Mouse (Mus musculus) kidney, postnatal 0 days (tissue): ENCODE results near the gene Cactin. TPM values are rescaled to one million over a fixed set of nuclear protein-coding genes. Genes with fewer than 3 reads are reported as not detected.

Source experiments
- ATAC-seq: fragments of 200-750 bp; cut with Nextera tagmentation; replicated peaks from 2 replicates; pipeline ENCODE4 v1.8.0; 2017; ENCODE audit warnings: low read depth, moderate number of reproducible peaks, moderate TSS enrichment, moderate library complexity; ENCODE audit not compliant: low FRiP score
- DNase-seq: peaks from one replicate; pipeline ENCODE4 v3.0.0-alpha.2; 2016; ENCODE audit warnings: low spot score
- H3K27ac ChIP-seq: fragments of 300-500 bp; sonication (generic); 2 replicates; pipeline ENCODE4 v1.5.1; 2014; ENCODE audit warnings: mild to moderate bottlenecking
- H3K27me3 ChIP-seq: fragments of 300-500 bp; sonication (generic); 2 replicates; pipeline ENCODE4 v1.6.1; 2014; ENCODE audit warnings: low read length, mixed read lengths; ENCODE audit not compliant: insufficient read depth
- H3K36me3 ChIP-seq: fragments of 300-500 bp; sonication (generic); 2 replicates; pipeline ENCODE4 v1.6.1; 2014; ENCODE audit warnings: low read length, mixed read lengths; ENCODE audit not compliant: insufficient read depth
- H3K4me1 ChIP-seq: fragments of 300-500 bp; sonication (generic); replicated peaks from 2 replicates; pipeline ENCODE4 v1.6.1; 2014; ENCODE audit warnings: antibody characterized with exemption, low read length, mixed read lengths; ENCODE audit not compliant: insufficient read depth
- H3K4me2 ChIP-seq: fragments of 300-500 bp; sonication (generic); 2 replicates; pipeline ENCODE4 v1.6.1; 2014; ENCODE audit warnings: mild to moderate bottlenecking, low read length, moderate library complexity, mixed read lengths
- H3K4me3 ChIP-seq: fragments of 300-500 bp; sonication (generic); replicated peaks from 2 replicates; pipeline ENCODE4 v1.5.1; 2014; ENCODE audit warnings: low read depth, low read length
- H3K9ac ChIP-seq: fragments of 300-500 bp; sonication (generic); 2 replicates; pipeline ENCODE4 v1.6.1; 2014; ENCODE audit warnings: low read depth, low read length
- H3K9me3 ChIP-seq: fragments of 300-500 bp; sonication (generic); replicated peaks from 2 replicates; pipeline ENCODE4 v1.6.1; 2016; ENCODE audit warnings: low read length, inconsistent platforms, mixed read lengths
- CTCF ChIP-seq: IDR thresholded peaks from 2 replicates; pipeline ENCODE4 v1.5.1; 2016; ENCODE audit warnings: antibody characterized with exemption, low read depth, mild to moderate bottlenecking, moderate library complexity
- WGBS: fragments of 180-500 bp; shearing (Covaris S2); extraction: QIAGEN DNeasy Blood & Tissue Kit; methylation state at CpG from one replicate; pipeline ENCODE4 v1.1.7; 2014; 5-methylcytosine and 5-hydroxymethylcytosine counted together
- polyA plus RNA-seq: library from polyadenylated mRNA; unstranded; fragments of >200 nt; fragmentation: Nextera tagmentation; extraction: Ambion mirVana; gene quantifications from 2 replicates; pipeline ENCODE4 v1.2.1, GENCODE M21; 2015

The Cactin gene
- polyA plus RNA-seq, 1 experiment from 2014 or later = 26.4 TPM

DNA sequence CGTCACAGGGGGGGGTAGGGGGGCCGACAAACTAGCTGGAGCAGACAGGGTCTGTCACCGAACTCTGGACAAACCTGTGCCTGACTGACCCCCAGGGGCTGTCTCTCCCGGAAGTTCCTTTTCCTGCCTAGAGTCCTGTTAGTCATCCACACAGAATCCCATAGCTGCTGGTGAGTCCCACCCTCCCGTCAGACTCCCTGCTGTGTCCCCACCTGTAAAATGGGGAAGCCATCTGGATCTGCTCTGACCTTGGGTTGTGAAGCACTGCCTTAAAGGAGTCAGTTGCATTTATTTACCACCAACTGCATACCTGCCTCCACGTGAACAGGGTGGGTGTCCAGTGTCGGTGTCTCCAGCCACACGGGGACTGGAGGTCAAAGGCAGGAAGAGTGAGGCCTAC, 26.5 kb upstream of the Cactin start:
- H3K4me1 ChIP-seq = peaks cover 37% of the 10 kb centered on the region
- TF ChIP-seq CTCF = no peak
- H3K4me2 ChIP-seq = peak overlapping the region; percentile 98
- no peaks in the 10 kb centered on the region for H3K27me3 ChIP-seq
- WGBS = 27% methylated on average over 8 of the region's 8 CpGs
- peak overlapping the region; percentile 88 for H3K4me3 ChIP-seq
- no peaks in the 10 kb centered on the region for H3K9me3 ChIP-seq
- H3K27ac ChIP-seq = no peak overlapping the region; the same call in 1 of the 2 replicates
- ATAC-seq = no peak
- no peaks in the 10 kb centered on the region for H3K36me3 ChIP-seq
- DNase-seq = no peak
- H3K9ac ChIP-seq = peak overlapping the region; percentile 91; the same call in 1 of the 2 replicates

DNA sequence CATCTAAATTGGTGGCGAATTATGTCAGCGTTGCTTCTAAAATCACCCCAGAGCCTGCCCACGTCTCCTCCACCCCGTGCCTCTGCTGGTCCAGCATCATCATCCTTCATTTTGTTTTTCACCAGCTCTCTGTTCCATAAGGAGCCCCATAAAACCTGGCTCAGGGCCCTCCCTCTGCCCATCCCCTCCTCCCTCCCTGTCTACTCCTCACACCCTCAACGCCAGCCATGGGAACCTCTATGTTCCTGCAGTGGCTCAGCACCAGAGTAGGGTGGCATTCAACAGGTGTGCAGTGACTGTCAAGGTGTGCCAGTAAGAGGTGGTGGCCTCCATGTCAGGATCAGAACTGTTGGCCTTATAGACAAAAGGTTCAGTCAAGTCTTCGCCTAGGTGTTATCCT, 25.7 kb upstream of the Cactin start:
- peaks cover 42% of the 10 kb centered on the region for H3K4me1 ChIP-seq
- no peaks in the 10 kb centered on the region for H3K9me3 ChIP-seq
- no peak overlapping the region for H3K4me3 ChIP-seq
- H3K27me3 ChIP-seq = no peaks in the 10 kb centered on the region
- H3K9ac ChIP-seq = no peak overlapping the region
- DNase-seq (no peak), ATAC-seq (no peak)
- no peak for TF ChIP-seq CTCF
- no peak overlapping the region for H3K27ac ChIP-seq
- H3K36me3 ChIP-seq = no peaks in the 10 kb centered on the region
- no peak overlapping the region for H3K4me2 ChIP-seq
- WGBS = 89% methylated on average over 6 of the region's 6 CpGs

- Histone ChIP-seq H3K36me3 (no peaks in the 10 kb centered on the region), H3K9ac (0 out of 2 replicates have a peak overlapping the region, but pooled peaks have one; percentile 31), H3K4me3 (no peak overlapping the region), H3K4me1 (peaks cover 58% of the 10 kb centered on the region), H3K27me3 (no peaks in the 10 kb centered on the region), H3K27ac (peak overlapping the region; percentile 90), H3K4me2 (peak overlapping the region; percentile 21; the same call in 1 of the 2 replicates), H3K9me3 (no peaks in the 10 kb centered on the region)
- DNase-seq = no peak
- WGBS = 62% methylated on average over 6 of the region's 6 CpGs
- ATAC-seq = no peak
- no peak for TF ChIP-seq CTCF
Observed at GRCm38 (mm10) chr10:81297246-81297645, 23.7 kb upstream of the Cactin start.

DNA sequence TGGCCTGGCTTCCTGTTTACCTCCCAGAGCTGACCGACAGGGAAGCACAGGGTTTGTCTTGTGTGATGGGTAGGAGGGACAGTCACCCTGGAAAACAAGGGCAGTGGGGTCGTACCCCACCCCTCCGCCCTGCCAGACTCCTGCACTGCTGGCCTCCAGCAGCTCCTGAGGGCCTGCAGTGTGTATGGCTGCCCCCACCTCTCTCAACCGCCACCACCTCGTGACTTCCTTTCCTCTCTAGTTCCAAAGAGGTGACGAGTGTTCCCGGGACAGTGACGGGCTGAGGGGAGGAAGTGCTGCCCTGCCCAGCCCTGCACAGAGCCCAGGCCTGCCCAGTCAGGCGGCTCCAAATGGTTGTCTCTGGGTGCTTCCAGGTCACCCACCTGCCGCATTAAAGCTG, 23.1 kb upstream of the Cactin start:
- Histone ChIP-seq H3K4me1 (peaks cover 63% of the 10 kb centered on the region), H3K9me3 (no peaks in the 10 kb centered on the region), H3K9ac (peak overlapping the region; percentile 31; the same call in 1 of the 2 replicates), H3K27ac (peak overlapping the region; percentile 90), H3K36me3 (no peaks in the 10 kb centered on the region), H3K4me3 (no peak overlapping the region), H3K27me3 (no peaks in the 10 kb centered on the region), H3K4me2 (peak overlapping the region; percentile 21; the same call in 1 of the 2 replicates)
- WGBS = 27% methylated on average over 10 of the region's 10 CpGs
- peak; percentile 48 for ATAC-seq
- no peak for TF ChIP-seq CTCF
- DNase-seq = peak; percentile 52

DNA sequence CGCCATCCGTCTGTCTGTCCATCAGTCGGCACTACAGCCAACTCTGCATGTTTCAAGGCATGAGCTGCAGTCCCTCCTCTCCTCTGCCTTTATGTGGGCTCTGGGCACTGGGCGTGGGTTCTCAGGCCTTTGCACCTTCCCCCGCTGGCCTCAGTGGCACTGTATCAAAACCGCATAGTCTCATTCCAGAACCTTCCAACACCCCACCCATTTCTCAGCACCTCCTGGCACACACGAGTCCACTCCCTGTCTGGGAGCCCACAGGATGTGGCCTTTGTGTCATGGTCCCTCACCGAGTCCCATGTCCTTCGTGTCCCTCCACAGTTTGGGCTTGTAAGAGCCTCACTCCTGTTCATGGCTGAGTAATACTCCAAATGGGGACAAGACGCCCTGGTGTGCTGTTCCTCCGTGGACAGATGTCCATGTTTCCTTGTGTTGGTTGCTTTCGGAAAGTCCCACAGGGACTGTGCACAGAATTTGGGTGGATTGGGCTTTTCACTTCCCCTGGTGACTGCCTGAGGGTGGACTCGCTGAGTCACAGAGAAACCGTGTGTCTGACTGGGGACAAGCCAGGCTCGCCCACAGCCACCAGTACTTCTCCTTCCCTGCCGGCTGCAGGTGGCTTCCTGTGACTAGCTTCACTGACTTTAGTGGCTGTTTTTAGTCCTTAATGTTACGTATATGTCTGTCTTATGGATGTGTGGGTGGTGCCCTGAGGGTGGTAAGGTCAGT, 22.4 kb upstream of the Cactin start:
- no peaks in the 10 kb centered on the region for H3K36me3 ChIP-seq
- H3K4me2 ChIP-seq = no peak overlapping the region
- H3K4me3 ChIP-seq = no peak overlapping the region
- ATAC-seq (no peak), DNase-seq (no peak)
- H3K27me3 ChIP-seq = no peaks in the 10 kb centered on the region
- 83% methylated on average over 17 of the region's 17 CpGs for WGBS
- TF ChIP-seq CTCF = no peak
- peaks cover 69% of the 10 kb centered on the region for H3K4me1 ChIP-seq
- H3K9me3 ChIP-seq = no peaks in the 10 kb centered on the region
- 0 out of 2 replicates have a peak overlapping the region, but pooled peaks have one; percentile 31 for H3K9ac ChIP-seq
- H3K27ac ChIP-seq = peak overlapping the region; percentile 90

- Histone ChIP-seq H3K27ac (peak overlapping the region; percentile 90), H3K9me3 (no peaks in the 10 kb centered on the region), H3K36me3 (no peaks in the 10 kb centered on the region), H3K9ac (peak overlapping the region; percentile 37), H3K27me3 (no peaks in the 10 kb centered on the region), H3K4me2 (no peak overlapping the region), H3K4me1 (peaks cover 60% of the 10 kb centered on the region), H3K4me3 (no peak overlapping the region)
- no peak; the same call in 1 of the 2 replicates for TF ChIP-seq CTCF
- ATAC-seq (peak; percentile 65), DNase-seq (no peak)
- 83% methylated on average over 14 of the region's 14 CpGs for WGBS
Observed at GRCm38 (mm10) chr10:81299585-81300351, 21.1 kb upstream of the Cactin start.
